Mouse (Mus musculus) embryonic facial prominence, embryonic 12.5 days (tissue): ENCODE results near the gene 1700028P14Rik. TPM values are rescaled to one million over a fixed set of nuclear protein-coding genes. Genes with fewer than 3 reads are reported as not detected.

Source experiments
- ATAC-seq: fragments of 200-750 bp; cut with Nextera tagmentation; 2 replicates; pipeline ENCODE4 v1.8.0; 2017; ENCODE audit not compliant: insufficient number of reproducible peaks, insufficient read depth, low FRiP score, low TSS enrichment
- H3K27ac ChIP-seq: fragments of 300-500 bp; sonication (generic); 2 replicates; pipeline ENCODE4 v1.5.1; 2016; ENCODE audit warnings: mild to moderate bottlenecking
- H3K27me3 ChIP-seq: fragments of 300-500 bp; sonication (generic); 2 replicates; pipeline ENCODE4 v1.6.1; 2016; ENCODE audit warnings: mild to moderate bottlenecking, moderate library complexity
- H3K36me3 ChIP-seq: fragments of 300-500 bp; sonication (generic); 2 replicates; pipeline ENCODE4 v1.6.1; 2016; ENCODE audit warnings: mild to moderate bottlenecking
- H3K4me1 ChIP-seq: fragments of 300-500 bp; sonication (generic); 2 replicates; pipeline ENCODE4 v1.6.1; 2016
- H3K4me2 ChIP-seq: fragments of 300-500 bp; sonication (generic); replicated peaks from 2 replicates; pipeline ENCODE4 v1.6.1; 2016; ENCODE audit warnings: mild to moderate bottlenecking, moderate library complexity
- H3K4me3 ChIP-seq: fragments of 300-500 bp; sonication (generic); 2 replicates; pipeline ENCODE4 v1.5.1; 2016; ENCODE audit warnings: mild to moderate bottlenecking
- H3K9ac ChIP-seq: fragments of 300-500 bp; sonication (generic); 2 replicates; pipeline ENCODE4 v1.6.1; 2016; ENCODE audit warnings: mild to moderate bottlenecking, moderate library complexity
- H3K9me3 ChIP-seq: fragments of 300-500 bp; sonication (generic); 2 replicates; pipeline ENCODE4 v1.6.1; 2016; ENCODE audit warnings: mild to moderate bottlenecking, moderate library complexity
- WGBS: fragments of 180-500 bp; shearing (Covaris S2); methylation state at CpG from one replicate; pipeline ENCODE4 v1.1.7; 2016; 5-methylcytosine and 5-hydroxymethylcytosine counted together
- polyA plus RNA-seq: library from polyadenylated mRNA; unstranded; fragments of >200 nt; fragmentation: Nextera tagmentation; extraction: Ambion mirVana; gene quantifications from 2 replicates; pipeline ENCODE4 v1.2.1, GENCODE M21; 2016

Gene 1700028P14Rik
- polyA plus RNA-seq, 1 experiment from 2014 or later, result 0.69 TPM

- Histone ChIP-seq H3K27me3 (no peaks in the 10 kb centered on the region), H3K4me2 (no peak overlapping the region), H3K9ac (no peak overlapping the region), H3K4me1 (no peaks in the 10 kb centered on the region), H3K27ac (no peak overlapping the region), H3K36me3 (no peaks in the 10 kb centered on the region), H3K4me3 (no peak overlapping the region), H3K9me3 (no peaks in the 10 kb centered on the region)
- 82% methylated on average over 4 of the region's 4 CpGs for WGBS
- no peak for ATAC-seq
These were observed 130.8 kb downstream of the 1700028P14Rik start for GRCm38 (mm10) chr19:23521831-23522230.

DNA sequence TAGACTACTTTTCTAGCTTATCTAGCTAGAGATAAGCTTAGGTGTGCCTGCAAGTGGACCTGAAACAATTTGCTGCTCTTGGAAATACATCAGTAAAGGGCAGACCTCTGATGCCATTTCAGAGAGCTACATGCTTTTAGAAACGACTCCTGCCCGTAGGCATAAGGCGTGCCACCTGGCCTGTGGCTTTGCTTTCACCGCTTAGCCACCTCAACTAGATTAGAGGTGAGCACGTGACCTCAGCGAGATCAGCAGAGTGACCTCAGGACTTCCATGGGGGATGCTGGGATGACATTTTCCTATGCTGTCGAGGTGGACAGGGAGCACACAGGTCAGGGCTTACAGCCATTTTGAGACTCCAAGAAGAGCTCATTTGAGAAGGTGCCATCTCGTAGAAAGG lies 131.5 kb downstream of the 1700028P14Rik start:
- ATAC-seq, result no peak
- H3K4me1 ChIP-seq, result no peaks in the 10 kb centered on the region
- H3K27ac ChIP-seq, result no peak overlapping the region
- no peaks in the 10 kb centered on the region for H3K9me3 ChIP-seq
- WGBS, result 87% methylated on average over 8 of the region's 8 CpGs
- no peak overlapping the region for H3K4me2 ChIP-seq
- no peak overlapping the region for H3K4me3 ChIP-seq
- H3K27me3 ChIP-seq, result no peaks in the 10 kb centered on the region
- H3K9ac ChIP-seq, result no peak overlapping the region
- H3K36me3 ChIP-seq, result no peaks in the 10 kb centered on the region

GRCm38 (mm10) chr19:23520629-23521028 lies 132.0 kb downstream of the 1700028P14Rik start:
- Histone ChIP-seq H3K36me3 (no peaks in the 10 kb centered on the region), H3K9me3 (no peaks in the 10 kb centered on the region), H3K27me3 (no peaks in the 10 kb centered on the region), H3K4me3 (no peak overlapping the region), H3K4me2 (no peak overlapping the region), H3K27ac (no peak overlapping the region), H3K4me1 (no peaks in the 10 kb centered on the region), H3K9ac (no peak overlapping the region)
- ATAC-seq, result no peak
- 71% methylated on average over 5 of the region's 5 CpGs for WGBS

DNA sequence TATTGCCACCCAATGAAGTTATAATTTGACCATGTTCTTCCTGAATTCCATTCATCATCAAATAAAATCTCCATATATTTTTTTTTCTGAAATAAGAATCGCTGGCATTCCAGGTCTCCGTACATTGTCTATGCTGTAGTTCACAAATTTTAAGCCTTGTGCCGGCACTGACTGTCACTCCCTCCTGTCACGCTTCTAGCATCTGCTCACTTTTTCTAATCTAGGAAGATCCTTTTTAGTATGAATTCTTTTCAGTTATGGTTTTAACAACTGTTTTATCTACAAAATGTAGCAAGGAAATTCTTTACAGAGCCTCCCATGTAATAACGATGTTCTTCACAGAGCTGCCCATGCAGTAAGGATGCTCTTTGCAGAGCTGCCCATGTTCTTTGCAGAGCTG lies 134.1 kb downstream of the 1700028P14Rik start:
- Histone ChIP-seq H3K36me3 (no peaks in the 10 kb centered on the region), H3K9me3 (no peaks in the 10 kb centered on the region), H3K9ac (no peak overlapping the region), H3K4me3 (no peak overlapping the region), H3K27ac (no peak overlapping the region), H3K27me3 (no peaks in the 10 kb centered on the region), H3K4me1 (no peaks in the 10 kb centered on the region), H3K4me2 (no peak overlapping the region)
- no peak for ATAC-seq
- 89% methylated on average over 5 of the region's 5 CpGs for WGBS

- WGBS, result 49% methylated on average over 2 of the region's 2 CpGs
- Histone ChIP-seq H3K4me1 (peaks cover 8% of the 10 kb centered on the region), H3K9ac (no peak overlapping the region), H3K9me3 (no peaks in the 10 kb centered on the region), H3K27ac (no peak overlapping the region), H3K36me3 (no peaks in the 10 kb centered on the region), H3K4me2 (no peak overlapping the region), H3K27me3 (no peaks in the 10 kb centered on the region), H3K4me3 (no peak overlapping the region)
- ATAC-seq, result no peak
These were observed 141.3 kb downstream of the 1700028P14Rik start for GRCm38 (mm10) chr19:23511303-23511702.

Other genes starting within 250 kb of the 1700028P14Rik start
- gene Mamdc2, start 204.4 kb downstream of the 1700028P14Rik start, polyA plus RNA-seq, result 1.2 TPM in 2 replicates
- 5.9 and 7.0 TPM in 2 replicates for gene Ptar1, start 34.6 kb upstream of the 1700028P14Rik start, polyA plus RNA-seq
- 0.73 and 0.96 TPM in 2 replicates for gene Apba1, start 106.1 kb upstream of the 1700028P14Rik start, polyA plus RNA-seq